Mouse (Mus musculus): ENCODE measurements around the gene Tgfbr1. TPM values are rescaled to one million over a fixed set of nuclear protein-coding genes. Genes with fewer than 3 reads are reported as not detected.

The Tgfbr1 gene
- polyA plus RNA-seq, 1 experiment from 2014 or later: 84.0 TPM

- no peak overlapping the region for H3K4me3 ChIP-seq (replicated peaks)
- no peaks in the 10 kb centered on the region for H3K9me3 ChIP-seq
- H3K4me2 ChIP-seq: no peak overlapping the region
- no peak overlapping the region for H3K9ac ChIP-seq (replicated peaks)
- H3K27ac ChIP-seq: no peak overlapping the region
- no peaks in the 10 kb centered on the region for H3K4me1 ChIP-seq (replicated peaks)
- H3K36me3 ChIP-seq: no peaks in the 10 kb centered on the region
- no peaks in the 10 kb centered on the region for H3K27me3 ChIP-seq
- ATAC-seq (ENCODE audit: insufficient number of reproducible peaks, insufficient read depth, low FRiP score, low TSS enrichment, low read depth): no peak
- 82% methylated on average over 10 of the region's 10 CpGs for WGBS
Observed at GRCm38 (mm10) chr4:47319561-47320321, 33.3 kb upstream of the Tgfbr1 start.

GRCm38 (mm10) chr4:47322315-47322714 lies 30.7 kb upstream of the Tgfbr1 start:
- H3K9ac ChIP-seq (replicated peaks): no peak overlapping the region
- no peak overlapping the region for H3K4me3 ChIP-seq (replicated peaks)
- no peak overlapping the region for H3K27ac ChIP-seq
- no peaks in the 10 kb centered on the region for H3K27me3 ChIP-seq
- ATAC-seq (ENCODE audit: insufficient number of reproducible peaks, insufficient read depth, low FRiP score, low TSS enrichment, low read depth): no peak
- no peak overlapping the region for H3K4me2 ChIP-seq
- H3K36me3 ChIP-seq: no peaks in the 10 kb centered on the region
- no peaks in the 10 kb centered on the region for H3K4me1 ChIP-seq (replicated peaks)
- no peaks in the 10 kb centered on the region for H3K9me3 ChIP-seq
- WGBS: 74% methylated on average over 3 of the region's 3 CpGs

- Histone ChIP-seq H3K36me3 (no peaks in the 10 kb centered on the region), H3K4me2 (no peak overlapping the region), H3K27me3 (no peaks in the 10 kb centered on the region), H3K9ac (replicated peaks) (no peak overlapping the region), H3K27ac (no peak overlapping the region), H3K9me3 (no peaks in the 10 kb centered on the region), H3K4me3 (replicated peaks) (no peak overlapping the region), H3K4me1 (replicated peaks) (no peaks in the 10 kb centered on the region)
- ATAC-seq (ENCODE audit: insufficient number of reproducible peaks, insufficient read depth, low FRiP score, low TSS enrichment, low read depth): no peak
- WGBS: 83% methylated on average over 1 of the region's 1 CpGs
Observed at GRCm38 (mm10) chr4:47324206-47324605, 28.8 kb upstream of the Tgfbr1 start.

- no peaks in the 10 kb centered on the region for H3K36me3 ChIP-seq
- H3K4me1 ChIP-seq (replicated peaks): no peaks in the 10 kb centered on the region
- H3K9ac ChIP-seq (replicated peaks): no peak overlapping the region
- no peak overlapping the region for H3K4me2 ChIP-seq
- H3K9me3 ChIP-seq: no peaks in the 10 kb centered on the region
- WGBS: 79% methylated on average over 3 of the region's 3 CpGs
- no peak for ATAC-seq (ENCODE audit: insufficient number of reproducible peaks, insufficient read depth, low FRiP score, low TSS enrichment, low read depth)
- no peaks in the 10 kb centered on the region for H3K27me3 ChIP-seq
- no peak overlapping the region for H3K4me3 ChIP-seq (replicated peaks)
- no peak overlapping the region for H3K27ac ChIP-seq
Observed at GRCm38 (mm10) chr4:47327782-47328181, 25.2 kb upstream of the Tgfbr1 start.

GRCm38 (mm10) chr4:47329285-47329684 lies 23.7 kb upstream of the Tgfbr1 start:
- no peaks in the 10 kb centered on the region for H3K36me3 ChIP-seq
- no peak overlapping the region for H3K27ac ChIP-seq
- H3K27me3 ChIP-seq: no peaks in the 10 kb centered on the region
- no peak overlapping the region for H3K4me3 ChIP-seq (replicated peaks)
- H3K4me2 ChIP-seq: no peak overlapping the region
- H3K9ac ChIP-seq (replicated peaks): no peak overlapping the region
- H3K9me3 ChIP-seq: no peaks in the 10 kb centered on the region
- WGBS: 4% methylated on average over 1 of the region's 1 CpGs
- no peak for ATAC-seq (ENCODE audit: insufficient number of reproducible peaks, insufficient read depth, low FRiP score, low TSS enrichment, low read depth)
- no peaks in the 10 kb centered on the region for H3K4me1 ChIP-seq (replicated peaks)

- H3K4me3 ChIP-seq (replicated peaks): no peak overlapping the region
- no peaks in the 10 kb centered on the region for H3K36me3 ChIP-seq
- WGBS: 91% methylated on average over 13 of the region's 13 CpGs
Observed at GRCm38 (mm10) chr4:47330378-47331052, 22.5 kb upstream of the Tgfbr1 start.

GRCm38 (mm10) chr4:47332812-47333343 lies 20.1 kb upstream of the Tgfbr1 start:
- H3K27ac ChIP-seq: no peak overlapping the region
- H3K27me3 ChIP-seq: no peaks in the 10 kb centered on the region
- 88% methylated on average over 6 of the region's 6 CpGs for WGBS
- no peak overlapping the region for H3K4me2 ChIP-seq
- no peak overlapping the region for H3K4me3 ChIP-seq (replicated peaks)
- no peaks in the 10 kb centered on the region for H3K4me1 ChIP-seq (replicated peaks)
- no peaks in the 10 kb centered on the region for H3K36me3 ChIP-seq
- ATAC-seq (ENCODE audit: insufficient number of reproducible peaks, insufficient read depth, low FRiP score, low TSS enrichment, low read depth): no peak
- no peak overlapping the region for H3K9ac ChIP-seq (replicated peaks)
- H3K9me3 ChIP-seq: no peaks in the 10 kb centered on the region

More at GRCm38 (mm10) chr4:47330378-47331052, 22.5 kb upstream of the Tgfbr1 start:
- Histone ChIP-seq H3K9ac (replicated peaks) (no peak overlapping the region), H3K27me3 (no peaks in the 10 kb centered on the region), H3K4me2 (no peak overlapping the region), H3K27ac (no peak overlapping the region), H3K9me3 (no peaks in the 10 kb centered on the region), H3K4me1 (replicated peaks) (no peaks in the 10 kb centered on the region)
- no peak for ATAC-seq (ENCODE audit: insufficient number of reproducible peaks, insufficient read depth, low FRiP score, low TSS enrichment, low read depth)

- Histone ChIP-seq H3K4me3 (replicated peaks) (no peak overlapping the region), H3K9ac (replicated peaks) (no peak overlapping the region), H3K9me3 (no peaks in the 10 kb centered on the region), H3K4me2 (no peak overlapping the region), H3K27me3 (no peaks in the 10 kb centered on the region), H3K36me3 (no peaks in the 10 kb centered on the region), H3K4me1 (replicated peaks) (no peaks in the 10 kb centered on the region), H3K27ac (no peak overlapping the region)
- ATAC-seq (ENCODE audit: insufficient number of reproducible peaks, insufficient read depth, low FRiP score, low TSS enrichment, low read depth): no peak
- 86% methylated on average over 3 of the region's 3 CpGs for WGBS
Observed at GRCm38 (mm10) chr4:47333541-47333940, 19.5 kb upstream of the Tgfbr1 start.

GRCm38 (mm10) chr4:47336941-47337600 lies 16.0 kb upstream of the Tgfbr1 start:
- H3K27me3 ChIP-seq: no peaks in the 10 kb centered on the region
- no peaks in the 10 kb centered on the region for H3K4me1 ChIP-seq (replicated peaks)
- no peak for ATAC-seq (ENCODE audit: insufficient number of reproducible peaks, insufficient read depth, low FRiP score, low TSS enrichment, low read depth)
- 76% methylated on average over 3 of the region's 3 CpGs for WGBS
- no peak overlapping the region for H3K4me3 ChIP-seq (replicated peaks)
- H3K9me3 ChIP-seq: no peaks in the 10 kb centered on the region
- H3K4me2 ChIP-seq: no peak overlapping the region
- H3K9ac ChIP-seq (replicated peaks): no peak overlapping the region
- no peaks in the 10 kb centered on the region for H3K36me3 ChIP-seq
- H3K27ac ChIP-seq: no peak overlapping the region

GRCm38 (mm10) chr4:47342632-47343031 lies 10.4 kb upstream of the Tgfbr1 start:
- Histone ChIP-seq H3K27ac (no peak overlapping the region), H3K4me1 (replicated peaks) (no peaks in the 10 kb centered on the region; the same call in 1 of the 2 replicates), H3K9ac (replicated peaks) (no peak overlapping the region), H3K4me2 (no peak overlapping the region), H3K9me3 (no peaks in the 10 kb centered on the region), H3K27me3 (no peaks in the 10 kb centered on the region), H3K36me3 (no peaks in the 10 kb centered on the region), H3K4me3 (replicated peaks) (no peak overlapping the region)
- WGBS: 40% methylated on average over 8 of the region's 8 CpGs
- ATAC-seq (ENCODE audit: insufficient number of reproducible peaks, insufficient read depth, low FRiP score, low TSS enrichment, low read depth): no peak

GRCm38 (mm10) chr4:47347022-47347421 lies 6.0 kb upstream of the Tgfbr1 start:
- no peaks in the 10 kb centered on the region for H3K9me3 ChIP-seq
- 76% methylated on average over 4 of the region's 4 CpGs for WGBS
- H3K4me2 ChIP-seq: no peak overlapping the region
- H3K4me3 ChIP-seq (replicated peaks): no peak overlapping the region
- no peak overlapping the region for H3K9ac ChIP-seq (replicated peaks)
- no peaks in the 10 kb centered on the region for H3K27me3 ChIP-seq
- H3K36me3 ChIP-seq: no peaks in the 10 kb centered on the region
- ATAC-seq (ENCODE audit: insufficient number of reproducible peaks, insufficient read depth, low FRiP score, low TSS enrichment, low read depth): no peak
- no peak overlapping the region for H3K27ac ChIP-seq
- peaks cover 9% of the 10 kb centered on the region for H3K4me1 ChIP-seq (replicated peaks)

Data from limb, embryonic 12.5 days (tissue).